Comparison of ENCODE assay signal across 13 mouse cellular contexts in the genomic region with DNA sequence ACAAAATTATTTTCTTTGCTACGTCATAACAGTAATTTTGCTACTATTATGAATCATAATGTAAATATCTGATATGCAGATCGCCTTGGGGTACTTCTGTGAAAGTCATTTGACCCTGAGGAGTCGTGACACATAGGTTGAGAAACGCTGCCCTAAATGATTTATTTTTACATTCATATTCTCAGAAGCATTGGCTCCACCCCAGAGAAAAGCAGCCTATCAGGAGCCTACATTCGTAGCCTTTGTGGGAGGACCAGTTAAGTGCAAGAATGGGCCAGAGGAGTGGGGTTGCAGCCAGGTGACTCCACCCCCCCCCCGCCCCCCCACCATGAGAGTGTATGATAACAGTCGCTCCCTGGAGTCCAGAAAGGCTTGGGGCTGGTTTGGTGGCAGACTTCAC.
"Had no signal": no experiment of that assay in that cellular context is flagged by ENCODE, and none has a peak within 500 bp of the region (broad histone marks: within the 10 kb centered on the region; RNA-seq: fewer than 3 reads in every experiment).

No protein-coding gene starts in this region.

- H3K36me3 ChIP-seq: limb, embryonic 13.5 days; midbrain, embryonic 12.5 days; neural tube, embryonic 13.5 days had no signal

- H3K27ac ChIP-seq: limb, embryonic 13.5 days; liver, embryonic 14.5 days; midbrain, embryonic 12.5 days; neural tube, embryonic 13.5 days had no signal

- H3K9ac ChIP-seq: limb, embryonic 13.5 days; liver, embryonic 14.5 days; midbrain, embryonic 12.5 days; neural tube, embryonic 13.5 days had no signal

- H3K9me3 ChIP-seq: limb, embryonic 13.5 days; midbrain, embryonic 12.5 days; neural tube, embryonic 13.5 days had no signal

- H3K4me3 ChIP-seq: limb, embryonic 13.5 days; midbrain, embryonic 12.5 days; neural tube, embryonic 13.5 days had no signal

- DNase-seq: layer of hippocampus, adult 9-11 months; layer of hippocampus, postnatal 36 days; left cerebral cortex, postnatal 4 days; lung, adult 18-20 months; retina, postnatal 1 day; right cerebral cortex, postnatal 4 days; spleen, adult 18-20 months; thymus, adult 18-20 months; thymus, postnatal 14 days had no signal
